Mouse (Mus musculus) testis, postnatal 10 days (tissue): ENCODE data around the gene Inpp5b.
"Not testable (repeated sequence)": the region's sequence is repeated elsewhere in the genome, so short reads cannot be mapped to it uniquely, and the experiment has no call there.

Experiments used
- DNase-seq: peaks from one replicate; pipeline ENCODE4 v3.0.0; 2021; ENCODE audit warnings: low spot score

Inpp5b gene

DNA sequence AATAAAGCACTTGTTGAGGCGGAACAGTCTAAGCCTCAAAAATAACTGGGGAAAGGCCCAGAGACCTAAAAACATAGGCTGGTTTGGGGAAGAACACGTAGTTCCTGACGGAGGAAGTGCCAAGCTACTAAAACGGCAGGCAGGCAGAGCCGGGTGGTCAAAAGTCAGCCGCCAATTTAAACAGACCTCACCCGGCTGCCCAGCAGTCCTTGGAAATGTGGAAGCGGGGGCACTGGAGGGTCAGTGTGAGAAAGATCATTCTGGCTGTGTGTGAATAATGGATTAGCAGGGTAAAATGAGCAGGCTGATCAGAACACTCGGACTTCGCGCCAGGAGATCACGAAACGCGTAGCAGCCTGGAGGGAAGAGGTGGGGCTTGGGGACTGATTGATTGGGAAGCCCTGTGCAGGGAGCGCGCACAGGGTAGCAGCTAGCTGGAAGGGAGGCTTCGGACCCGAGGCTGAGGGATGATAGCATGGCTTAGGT lies 31.6 kb upstream of the Inpp5b start:
- peak; percentile 59 for DNase-seq

DNA sequence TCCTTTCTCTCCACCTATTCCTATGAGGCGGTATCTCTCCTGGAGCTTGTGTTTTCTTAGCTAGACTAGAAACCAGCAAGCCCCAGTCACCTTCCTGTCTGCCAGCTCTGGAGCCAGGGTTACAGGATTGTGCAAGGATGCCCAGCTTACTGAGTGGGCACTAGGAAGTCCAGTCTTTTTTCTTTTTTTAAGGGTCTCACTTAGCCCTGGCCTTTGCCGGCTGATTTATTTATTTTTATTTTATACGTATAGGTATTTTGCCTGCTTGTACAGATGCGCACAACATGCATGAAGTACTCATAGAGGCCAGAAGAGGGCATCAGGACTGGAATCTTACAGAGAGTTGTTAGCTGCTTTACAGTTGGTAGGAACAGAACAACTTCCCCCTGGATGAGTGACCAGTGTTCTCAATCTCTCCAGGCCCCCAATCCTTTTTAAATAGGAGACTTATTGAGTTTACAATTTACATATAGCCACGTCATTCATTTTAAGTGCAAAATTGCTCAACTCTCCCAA lies 30.8 kb upstream of the Inpp5b start:
- DNase-seq: no peak

DNA sequence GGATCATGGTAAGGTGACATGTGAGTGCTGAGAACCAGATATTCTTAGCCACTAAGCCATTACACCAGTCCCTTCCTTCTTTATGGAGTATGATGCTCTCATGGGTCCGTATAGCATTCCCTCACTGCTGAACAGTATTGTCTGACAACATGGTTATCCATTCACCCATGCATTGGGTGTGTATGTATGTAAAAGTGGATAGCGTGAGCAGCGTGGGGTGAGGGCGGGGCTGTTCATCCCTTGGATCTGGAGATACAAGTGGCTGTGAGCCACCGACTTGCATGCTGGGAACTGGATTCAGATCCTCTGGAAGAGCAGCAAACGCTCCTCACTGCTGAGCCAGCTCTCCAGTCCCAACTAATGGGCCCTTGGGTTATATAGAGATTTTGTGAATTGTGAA lies 29.0 kb upstream of the Inpp5b start:
- DNase-seq: no peak

DNA sequence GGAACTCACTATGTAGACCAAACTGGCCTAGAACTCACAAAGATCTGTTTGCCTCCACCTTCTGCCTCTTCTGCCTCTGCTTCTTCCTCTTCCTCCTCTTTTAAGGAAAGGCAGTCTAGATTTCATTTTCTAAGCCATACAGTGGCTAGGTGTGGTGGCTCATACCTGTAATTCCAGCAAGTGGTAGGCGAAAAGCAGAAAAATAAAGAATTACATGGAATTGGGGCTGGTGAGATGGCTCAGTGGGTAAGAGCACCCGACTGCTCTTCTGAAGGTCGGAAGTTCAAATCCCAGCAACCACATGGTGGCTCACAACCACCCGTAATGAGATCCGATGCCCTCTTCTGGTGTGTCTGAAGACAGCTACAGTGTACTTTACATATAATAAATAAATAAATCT lies 27.8 kb upstream of the Inpp5b start:
- DNase-seq: not testable (repeated sequence)

DNA sequence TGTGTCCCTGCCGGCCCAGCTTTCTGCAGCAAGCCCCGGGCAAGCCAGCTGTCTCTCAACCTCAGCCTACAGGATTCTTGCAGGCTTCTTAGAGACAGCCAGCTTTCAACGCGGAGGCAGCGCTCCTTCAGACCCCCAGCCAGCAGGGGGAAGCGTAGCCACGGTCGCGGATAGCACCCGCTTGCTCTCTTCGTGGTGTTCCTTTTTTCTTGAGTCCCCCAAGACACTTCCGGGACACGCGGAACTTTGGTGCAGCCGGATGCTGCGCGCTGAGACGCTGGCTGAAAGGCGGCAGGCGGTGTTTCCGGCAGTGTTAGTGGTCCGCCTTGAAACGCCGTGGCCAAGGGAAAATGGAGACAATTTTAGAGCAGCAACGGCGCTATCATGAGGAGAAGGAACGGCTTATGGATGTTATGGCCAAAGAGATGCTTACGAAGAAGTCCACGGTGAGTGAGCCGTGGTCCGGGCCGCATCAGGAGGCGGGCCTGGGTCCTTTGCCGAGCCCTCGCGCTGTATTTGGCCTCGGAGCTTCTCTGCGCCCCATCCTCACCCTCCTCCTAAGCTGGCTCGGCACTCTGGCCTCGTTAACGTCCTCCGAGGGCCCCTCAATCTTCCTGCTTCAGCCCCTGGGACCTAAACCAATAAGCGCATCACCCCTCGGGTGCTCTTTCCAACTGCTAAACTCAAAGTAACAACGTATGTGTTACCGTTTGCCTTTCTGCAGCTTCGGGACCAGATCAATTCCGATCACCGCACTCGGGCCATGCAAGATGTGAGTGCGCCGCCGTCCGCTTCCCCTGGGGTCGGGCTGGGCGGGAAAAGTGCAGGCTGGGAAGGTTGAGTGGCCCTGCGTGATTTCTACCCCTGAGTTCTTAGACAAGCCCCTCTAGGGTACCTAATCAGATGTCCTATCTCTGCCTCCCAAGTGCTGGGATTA lies 26.8 kb upstream of the Inpp5b start, which contains the start of gene Sf3a3:
Gene Sf3a3, plus strand, starts transcription at position 232 of the 937 bp plus-strand sequence.
- DNase-seq: peak; percentile 92

DNA sequence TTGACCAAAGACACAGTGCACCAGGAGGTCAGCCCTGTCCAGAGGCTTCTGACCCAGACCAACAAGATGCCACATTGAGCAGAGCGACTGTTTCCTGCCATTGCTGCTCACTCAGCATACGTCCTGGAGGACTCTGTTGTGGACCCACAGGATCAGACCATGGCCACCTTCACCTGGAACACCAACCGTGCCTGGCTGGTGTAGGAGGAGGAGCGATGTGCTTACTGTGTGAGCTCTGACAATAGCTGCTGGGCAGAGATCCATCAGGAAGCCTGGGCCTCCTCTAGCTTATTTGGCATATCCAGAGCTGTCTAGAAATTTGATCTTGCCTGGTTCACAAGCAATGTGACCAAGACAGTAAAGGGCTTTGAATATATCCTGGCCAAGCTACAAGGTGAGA lies 22.5 kb upstream of the Inpp5b start:
- no peak for DNase-seq

DNA sequence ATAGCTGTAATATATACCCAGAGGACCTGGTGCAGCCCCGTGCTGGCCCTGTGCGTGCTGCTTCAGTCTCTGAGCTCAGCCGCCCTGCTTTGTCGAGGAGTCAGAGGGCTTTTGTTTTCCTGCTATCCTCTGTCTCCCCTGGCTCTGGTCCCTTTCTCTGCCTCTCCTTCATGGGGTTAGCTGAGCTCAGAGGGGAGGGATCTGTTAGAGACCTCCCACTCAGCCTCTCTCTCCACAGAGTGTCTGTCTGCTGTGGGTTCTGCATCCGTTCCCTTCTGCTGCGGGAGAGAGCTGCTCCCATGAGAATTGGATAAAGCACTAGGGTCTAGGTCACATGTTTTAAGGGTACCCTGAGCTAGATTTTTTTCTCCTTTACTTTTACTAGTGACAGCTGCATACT lies 15.5 kb upstream of the Inpp5b start:
- DNase-seq: no peak

DNA sequence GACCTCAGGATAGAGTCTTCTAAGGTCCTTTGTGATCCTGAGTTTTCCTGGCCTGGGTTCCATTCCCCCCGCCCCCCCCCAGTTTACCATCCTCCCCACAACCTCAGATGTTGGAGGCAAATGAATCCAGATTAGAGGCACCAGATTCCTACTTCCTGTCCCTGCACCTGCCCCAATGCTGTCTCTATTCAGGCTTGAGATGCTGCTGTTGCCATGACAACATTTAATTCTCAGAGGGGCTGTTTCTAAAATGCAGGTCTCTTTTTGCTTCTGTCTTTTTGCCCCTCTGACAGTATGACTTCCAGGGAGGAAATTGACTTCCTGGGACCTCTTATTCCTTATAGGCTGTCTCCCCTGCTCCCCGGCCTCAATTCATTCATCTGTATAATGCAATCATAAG lies 4.7 kb upstream of the Inpp5b start:
- no peak for DNase-seq

DNA sequence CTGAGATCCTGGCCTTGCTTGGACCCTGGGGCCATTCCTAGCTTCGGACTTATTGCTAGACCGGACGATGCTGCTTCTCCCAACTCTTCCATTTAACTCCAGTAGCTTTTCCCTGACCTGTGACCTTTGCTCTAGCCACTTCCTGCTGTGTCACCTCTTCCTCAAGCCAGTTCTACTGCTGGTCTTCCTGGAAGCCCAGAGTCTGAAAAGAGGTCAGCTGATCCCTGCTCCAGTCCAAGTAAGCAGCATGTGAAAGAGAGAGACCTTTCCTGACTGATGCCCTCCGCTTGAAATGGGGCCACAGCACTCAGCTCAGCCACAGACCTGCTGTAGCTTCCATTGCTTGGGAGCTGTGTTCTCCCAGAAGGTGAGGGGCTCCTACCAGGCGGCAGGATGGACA lies 4.2 kb upstream of the Inpp5b start:
- DNase-seq: no peak

DNA sequence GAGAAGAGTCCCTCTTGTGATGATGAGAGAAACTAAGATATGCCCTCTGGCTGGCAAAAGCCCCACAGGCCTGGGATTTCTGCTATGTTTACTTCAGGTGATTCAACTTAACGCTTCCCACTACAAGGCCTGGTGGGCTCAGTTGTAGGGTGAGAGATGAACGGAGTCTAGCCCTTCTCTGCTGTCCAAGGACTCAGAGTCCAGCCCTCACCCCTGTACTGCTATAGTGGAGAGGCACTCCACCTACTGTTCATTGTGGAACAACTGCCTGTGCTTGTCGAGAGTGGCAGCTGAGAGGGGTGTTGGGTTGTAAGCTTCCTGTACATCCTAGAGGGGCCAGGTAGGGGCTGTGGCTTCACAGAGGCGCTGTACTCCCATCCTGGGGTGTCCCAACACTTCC lies 3.6 kb upstream of the Inpp5b start:
- no peak for DNase-seq

DNA sequence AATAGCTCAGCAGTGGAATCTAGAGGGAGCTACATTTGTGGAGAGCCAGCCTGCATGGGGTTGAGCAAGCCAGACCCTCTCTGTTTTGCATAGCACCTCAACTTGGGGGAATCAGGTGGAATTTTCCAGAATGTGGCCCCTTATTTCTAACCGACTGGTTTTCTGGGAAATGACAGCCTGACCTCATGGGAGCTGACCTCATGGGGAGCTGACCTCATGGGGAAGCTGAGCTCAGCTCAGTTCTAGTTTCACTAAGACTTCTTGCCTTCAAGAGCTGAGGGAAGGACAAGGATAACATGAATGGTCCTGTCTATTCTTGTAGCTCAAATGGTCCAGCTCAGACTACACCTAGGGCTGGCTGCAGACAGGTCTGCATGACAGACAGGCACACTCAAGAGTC lies 2.9 kb upstream of the Inpp5b start:
- DNase-seq: no peak

DNA sequence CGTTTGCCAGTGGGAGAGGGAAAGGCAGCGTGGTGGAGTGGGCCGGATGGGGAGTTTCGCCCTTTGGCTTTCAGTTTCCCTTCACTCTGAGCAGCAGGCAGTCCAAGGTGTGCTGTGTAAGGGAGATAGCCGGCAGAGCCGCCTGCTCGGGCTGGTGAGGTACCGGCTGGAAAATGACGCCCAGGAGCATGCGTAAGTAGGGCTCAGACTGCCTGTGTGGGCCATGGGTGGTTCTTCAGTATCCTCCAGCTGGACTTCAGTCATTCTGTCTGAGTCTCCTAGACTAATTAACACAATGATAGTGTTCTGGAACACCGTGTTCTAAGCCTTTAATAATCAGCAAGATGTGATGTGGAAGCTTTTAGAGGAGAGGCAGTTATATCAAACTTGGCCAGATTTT lies 1.2 kb downstream of the Inpp5b start:
- DNase-seq: no peak

DNA sequence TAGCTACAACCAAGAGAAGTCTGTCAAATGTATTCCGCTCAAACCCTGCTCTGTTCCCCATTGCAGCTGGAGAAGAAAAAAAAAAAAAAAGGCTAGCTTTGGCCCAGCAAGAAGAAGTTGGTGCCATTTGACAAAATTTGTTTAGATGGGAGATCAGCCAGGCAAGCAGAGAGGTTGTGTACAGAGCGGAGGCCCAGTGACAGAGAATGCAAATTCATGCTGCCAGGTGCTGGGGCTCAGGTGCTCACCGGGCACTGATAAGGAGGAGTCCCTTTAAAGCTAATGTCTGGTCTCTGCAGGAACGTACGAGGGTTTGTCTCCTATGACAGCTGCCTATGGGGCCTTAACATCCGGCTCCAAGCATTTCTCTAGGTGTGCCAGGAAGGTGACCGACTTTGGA lies 4.9 kb downstream of the Inpp5b start:
- DNase-seq: no peak

DNA sequence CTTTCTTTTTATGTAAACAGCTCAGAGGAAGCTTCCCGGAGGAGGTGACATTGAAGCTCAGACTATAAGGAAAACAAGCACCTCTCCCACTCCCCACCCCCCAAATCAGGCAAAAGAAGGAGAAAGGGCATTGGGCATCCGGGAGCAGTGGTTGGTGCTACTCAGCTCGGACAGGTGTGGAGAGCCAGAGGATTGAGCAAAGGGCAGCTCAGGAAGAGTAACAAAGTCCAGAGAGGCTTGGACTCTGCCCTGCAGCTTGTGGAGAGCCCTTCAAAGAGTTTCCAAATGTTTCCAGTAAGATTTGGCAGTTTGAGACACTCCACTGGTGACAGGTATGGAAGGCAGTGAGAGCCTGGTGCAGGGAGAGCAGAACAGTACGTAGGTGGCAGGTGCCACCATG lies 6.2 kb downstream of the Inpp5b start:
- DNase-seq: no peak

DNA sequence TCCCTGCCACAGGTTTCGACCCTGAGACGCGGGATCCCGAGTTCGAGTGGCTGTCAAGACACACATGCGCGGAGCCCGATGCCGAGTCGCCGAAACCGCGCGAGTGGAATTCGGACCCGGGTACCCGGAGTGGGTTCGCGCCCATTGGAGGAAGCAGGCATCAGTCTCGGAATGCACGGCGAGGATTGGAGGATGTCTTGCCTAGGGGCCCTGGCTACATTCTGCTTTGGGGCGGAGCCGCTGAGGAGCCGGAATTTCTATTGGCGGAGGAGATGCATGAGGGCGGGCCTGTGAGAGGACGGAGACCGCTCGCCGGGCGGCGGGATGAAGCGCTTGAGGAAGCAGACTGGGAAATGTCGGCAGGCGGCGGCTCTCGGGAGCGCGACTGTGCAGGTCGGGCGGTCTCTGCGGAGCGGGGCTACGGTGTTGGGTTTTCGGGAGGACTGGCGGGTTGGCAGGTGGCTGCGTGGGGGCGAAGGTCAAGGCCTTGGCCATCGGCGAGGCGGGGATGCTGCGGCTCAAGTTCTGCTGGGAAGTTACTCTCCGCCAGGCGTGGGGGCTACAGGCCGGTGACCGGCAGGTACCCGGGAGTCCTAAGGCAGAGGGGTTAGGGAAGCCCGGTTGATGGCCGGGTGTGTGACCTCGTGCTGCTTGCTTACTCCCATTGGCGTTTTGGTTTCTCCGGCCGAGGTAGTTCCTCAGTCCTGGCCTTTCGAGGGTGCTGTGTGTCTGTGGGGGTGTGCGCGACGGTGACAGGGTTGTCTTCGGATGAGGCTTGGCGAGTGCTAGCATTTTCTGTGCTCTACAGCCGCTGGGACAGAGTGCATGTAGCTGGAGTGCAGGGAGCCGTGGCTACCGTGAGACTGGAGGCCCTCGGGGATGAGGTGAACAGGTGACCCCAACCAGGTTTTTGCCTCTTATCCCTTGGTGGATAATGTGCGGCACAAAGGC lies 9.9 kb downstream of the Inpp5b start:
- DNase-seq: peak; percentile 97

DNA sequence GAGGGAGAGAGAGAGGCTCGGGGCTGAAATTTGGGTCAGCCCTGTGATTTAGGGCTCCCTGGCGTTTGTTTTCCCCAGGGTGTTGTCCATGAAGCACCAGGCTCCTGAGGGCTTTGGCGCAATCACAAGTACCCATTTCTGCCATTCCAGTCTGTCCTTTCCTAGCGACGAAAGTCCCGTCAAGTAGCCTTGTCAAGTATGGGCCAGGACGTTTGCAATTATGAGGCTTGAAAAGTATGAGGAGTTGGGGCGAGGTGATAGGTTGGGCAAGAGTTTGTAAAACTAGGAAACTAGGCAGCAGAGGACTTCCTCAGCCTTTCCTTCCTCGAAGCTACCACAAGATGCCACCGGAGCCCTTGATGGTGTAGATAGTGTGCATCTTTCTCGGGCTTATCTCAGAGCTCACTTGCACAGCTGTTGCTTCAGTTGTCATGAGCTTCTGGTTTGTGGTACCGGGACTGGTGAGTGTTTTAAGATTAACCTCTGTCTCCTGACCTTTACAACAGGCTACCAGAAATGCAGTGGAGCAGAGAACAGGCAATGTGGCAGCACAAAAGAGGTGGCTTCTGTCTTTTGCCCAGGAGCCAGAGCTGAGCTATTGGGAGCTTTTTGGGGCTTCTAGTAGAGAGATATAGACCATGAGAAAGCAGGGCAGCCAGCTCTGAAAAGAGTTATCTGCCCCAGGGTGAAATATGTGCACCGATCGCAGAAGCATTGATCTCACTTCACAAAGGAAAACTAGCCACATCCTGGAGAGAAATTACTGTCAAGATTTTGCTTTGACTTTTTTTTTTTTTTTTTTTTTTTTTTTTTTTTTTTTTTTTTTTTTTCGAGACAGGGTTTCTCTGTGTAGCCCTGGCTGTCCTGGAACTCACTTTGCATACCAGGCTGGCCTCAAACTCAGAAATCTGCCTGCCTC lies 10.9 kb downstream of the Inpp5b start:
- no peak for DNase-seq

DNA sequence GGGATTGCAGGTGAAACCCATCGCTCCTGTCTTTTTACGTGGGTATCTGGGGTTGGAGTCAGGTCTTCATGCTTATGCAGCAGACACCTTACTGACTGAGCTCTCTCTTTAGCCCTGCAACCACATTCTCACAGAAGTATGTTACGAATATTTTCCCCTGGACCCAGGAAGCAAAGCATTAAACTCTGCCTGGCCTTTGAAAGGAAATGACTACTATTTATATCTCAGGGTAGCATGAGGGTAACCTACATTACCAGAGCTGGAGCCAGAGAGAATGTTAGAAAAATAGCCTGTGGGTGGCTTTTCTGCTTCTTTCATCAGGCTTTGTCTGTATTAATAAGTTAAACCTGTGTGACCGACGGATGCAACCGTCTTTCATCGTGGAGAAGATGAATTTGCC lies 13.9 kb downstream of the Inpp5b start:
- no peak for DNase-seq

DNA sequence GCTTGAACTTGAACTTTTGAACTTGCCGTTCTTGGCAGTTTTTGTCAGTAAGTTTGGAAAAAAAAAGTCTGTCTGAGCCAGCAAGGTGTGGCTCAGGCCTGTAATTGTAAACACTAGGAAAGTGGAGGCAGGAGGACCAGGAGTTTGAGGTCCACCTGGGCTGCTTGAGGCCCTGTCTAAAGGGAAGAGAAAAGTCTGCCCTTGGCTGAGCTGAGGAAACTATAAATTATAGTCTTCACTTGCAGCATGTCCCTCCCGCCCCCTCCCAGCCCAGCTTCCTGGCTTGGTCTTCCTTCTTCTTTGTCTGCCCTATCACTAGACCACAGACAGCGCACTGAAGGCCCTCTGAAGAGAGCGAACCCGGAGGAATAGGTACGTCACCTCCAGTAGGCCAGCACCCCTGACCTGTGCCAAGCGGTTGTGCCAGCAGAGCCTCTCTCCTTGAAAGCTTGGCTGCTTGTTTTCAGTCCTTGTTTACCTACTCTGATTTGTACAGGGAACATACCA lies 17.7 kb downstream of the Inpp5b start:
- no peak for DNase-seq

DNA sequence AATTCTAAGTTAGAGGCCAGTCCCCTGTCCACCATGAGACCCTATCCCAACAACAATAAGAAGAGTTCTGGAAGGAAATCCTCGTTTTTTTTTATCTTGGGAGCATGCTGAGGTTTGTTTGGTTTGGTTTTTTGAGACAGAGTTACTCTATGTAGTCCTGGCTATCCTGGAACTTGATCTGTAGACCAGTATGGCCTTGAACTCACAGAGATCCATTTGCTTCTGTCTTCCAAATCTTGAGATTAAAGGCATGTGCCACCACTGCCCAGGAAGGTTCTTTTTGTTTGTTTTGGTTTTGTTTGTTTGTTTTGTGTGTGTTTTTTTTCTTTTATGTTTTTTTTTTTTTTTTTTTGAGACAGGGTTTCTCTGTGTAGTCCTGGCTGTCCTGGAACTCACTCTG lies 19.6 kb downstream of the Inpp5b start:
- DNase-seq: no peak

DNA sequence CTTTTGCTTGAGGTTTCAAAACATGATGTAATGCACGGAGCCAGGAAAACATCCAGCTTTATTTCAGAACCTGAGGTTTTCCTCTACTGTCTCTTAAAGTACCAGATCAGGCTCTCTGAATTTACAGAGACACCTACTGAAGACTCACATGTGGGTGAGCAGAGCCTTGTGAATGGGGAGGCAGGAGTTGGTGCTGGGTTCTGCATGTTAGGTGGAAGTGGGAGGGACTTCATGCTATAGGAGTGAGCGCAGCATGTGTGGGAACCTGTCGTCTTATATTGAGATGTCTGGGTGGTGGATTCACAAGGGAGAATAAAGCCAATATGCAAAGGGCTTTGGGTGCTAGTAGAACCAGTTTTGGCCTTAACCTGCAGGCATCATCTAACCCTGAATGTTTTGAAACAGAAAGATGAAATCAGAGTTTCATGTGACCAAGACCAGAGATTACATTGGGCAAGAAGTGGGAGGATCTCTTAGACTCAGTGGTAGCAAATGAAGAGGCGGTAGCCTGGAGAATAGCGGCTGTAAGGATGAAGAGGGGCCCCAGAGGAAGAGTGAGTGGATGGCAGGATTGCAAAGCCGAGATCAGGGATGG lies 21.3 kb downstream of the Inpp5b start:
- DNase-seq: no peak
